Mouse (Mus musculus) bone marrow, adult 2 months (tissue): ENCODE data around the gene Slc5a2. TPM values are rescaled to one million over a fixed set of nuclear protein-coding genes. Genes with fewer than 3 reads are reported as not detected.

Experiments
- H3K27ac ChIP-seq: fragments of 200-500 bp; 2 replicates; pipeline ENCODE4 v1.5.1; 2012; ENCODE audit warnings: low read depth, mild to moderate bottlenecking, control low read depth, inconsistent platforms, low read length; ENCODE audit not compliant: control insufficient read depth, poor library complexity, insufficient read depth
- H3K4me1 ChIP-seq: fragments of 200-500 bp; 2 replicates; pipeline ENCODE4 v1.6.1; 2011; ENCODE audit warnings: low read length; ENCODE audit not compliant: control insufficient read depth, insufficient read depth
- H3K4me3 ChIP-seq: fragments of 200-500 bp; replicated peaks from 2 replicates; pipeline ENCODE3; 2011; ENCODE audit warnings: mild to moderate bottlenecking, low read depth, low read length, control low read depth; ENCODE audit not compliant: control insufficient read depth
- CTCF ChIP-seq: fragments of 200-500 bp; IDR thresholded peaks from 2 replicates; pipeline ENCODE4 v1.5.1; 2011; ENCODE audit warnings: low read length, control low read depth; ENCODE audit not compliant: control insufficient read depth, insufficient read depth
- POLR2A ChIP-seq: fragments of 200-500 bp; IDR thresholded peaks from 2 replicates; pipeline ENCODE4 v1.6.1; 2011; ENCODE audit warnings: low read depth, mild to moderate bottlenecking, control low read depth, low read length, borderline replicate concordance; ENCODE audit not compliant: control insufficient read depth
- WGBS: fragments of 180-500 bp; shearing (Covaris S2); methylation state at CpG from one replicate; pipeline ENCODE4 v1.1.7; 2018; 5-methylcytosine and 5-hydroxymethylcytosine counted together
- polyA plus RNA-seq: library from polyadenylated mRNA; stranded (reverse); fragments of >200 nt; gene quantifications from 2 replicates; pipeline ENCODE4 v1.2.4, GENCODE M21; 2011; ENCODE audit warnings: low replicate concordance; ENCODE audit not compliant: missing spikeins, insufficient read depth, insufficient read length

Slc5a2 gene
- polyA plus RNA-seq, 1 experiment = 3.6 TPM

- no peak overlapping the region for H3K27ac ChIP-seq
- TF ChIP-seq POLR2A (no peak), CTCF (no peak)
- no peak overlapping the region for H3K4me3 ChIP-seq
- WGBS = 71% methylated on average over 2 of the region's 2 CpGs
- H3K4me1 ChIP-seq = no peaks in the 10 kb centered on the region
Measured at GRCm38 (mm10) chr7:128320219-128320816, 54.9 kb downstream of the Slc5a2 start.

GRCm38 (mm10) chr7:128321260-128321659 is 55.8 kb downstream of the Slc5a2 start:
- Histone ChIP-seq H3K4me1 (no peaks in the 10 kb centered on the region), H3K4me3 (no peak overlapping the region), H3K27ac (no peak overlapping the region)
- WGBS = 77% methylated on average over 7 of the region's 7 CpGs
- TF ChIP-seq POLR2A = no peak
- TF ChIP-seq CTCF = no peak

Other genes with a start within 250 kb of the Slc5a2 start
- 15.4 and 60.8 TPM in 2 replicates for gene Itgam, start 203.0 kb upstream of the Slc5a2 start, polyA plus RNA-seq
- 8.2 and 16.7 TPM in 2 replicates for gene Gm49368, start 203.0 kb upstream of the Slc5a2 start, polyA plus RNA-seq
- gene Itgax, start 136.1 kb upstream of the Slc5a2 start, polyA plus RNA-seq = 1.2 and 9.5 TPM in 2 replicates
- gene Itgad, start 111.3 kb upstream of the Slc5a2 start, polyA plus RNA-seq = 5.9 and 9.8 TPM in 2 replicates
- 8.4 TPM in 1 of 2 replicates, not detected in the other for gene Cox6a2, start 59.3 kb upstream of the Slc5a2 start, polyA plus RNA-seq
- gene Armc5, start 28.3 kb upstream of the Slc5a2 start, polyA plus RNA-seq = 8.9 and 13.8 TPM in 2 replicates
- gene 9130023H24Rik, start 27.6 kb upstream of the Slc5a2 start, polyA plus RNA-seq = 1.3 and 4.7 TPM in 2 replicates
- 13.9 and 22.2 TPM in 2 replicates for gene Tgfb1i1, start 18.8 kb upstream of the Slc5a2 start, polyA plus RNA-seq
- gene BC017158, start 32.5 kb downstream of the Slc5a2 start, polyA plus RNA-seq = 20.0 and 37.3 TPM in 2 replicates
- gene Rgs10, start 153.1 kb downstream of the Slc5a2 start, polyA plus RNA-seq = 89.2 and 118 TPM in 2 replicates
- 97.6 and 180 TPM in 2 replicates for gene Tial1, start 196.1 kb downstream of the Slc5a2 start, polyA plus RNA-seq